Mouse (Mus musculus) ES-CJ7 (cell line): ENCODE measurements at regions not wholly inside any gene's neighbourhood (a gene's known extent, or its start where the extent isn't known, plus 50 kb on each side); places are given as distances from the start of the nearest gene placed in this dataset.

Experiments
- DNase-seq: peaks from one replicate; pipeline ENCODE4 v3.0.0; 2011; ENCODE audit warnings: low read depth, low spot score

- DNase-seq, result peak; percentile 47
These were observed 67.3 kb upstream of the Rgs6 start for GRCm38 (mm10) chr12:82520840-82521239.

DNA sequence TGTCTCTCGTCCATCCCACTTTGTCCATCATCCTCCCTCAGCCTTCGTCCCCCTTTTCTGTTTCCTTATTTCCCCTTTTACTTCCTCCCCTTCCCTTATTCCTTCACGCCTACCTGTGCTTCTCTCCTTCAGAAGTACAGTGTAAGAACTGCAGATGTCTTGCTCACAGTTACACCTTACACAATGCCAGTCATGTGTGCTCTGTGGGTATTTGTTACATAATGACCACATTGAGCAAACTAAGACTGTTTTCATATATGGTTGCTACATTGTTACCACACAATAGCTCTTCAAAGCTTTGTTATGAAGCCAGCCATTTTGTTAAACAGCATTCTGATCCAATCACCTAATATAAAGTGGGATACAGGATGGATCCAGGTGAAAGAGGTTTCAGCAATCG is 63.1 kb upstream of the Rgs6 start:
- DNase-seq, result no peak
